Mouse (Mus musculus) neutrophil, adult 5-6 weeks (primary cell): Measurements from ENCODE around the gene Foxk1. TPM values are rescaled to one million over a fixed set of nuclear protein-coding genes. Genes with fewer than 3 reads are reported as not detected.

Experiments used
- ATAC-seq: fragments of 151-379, 151-347 bp; 2 replicates; pipeline ENCODE4 v1.8.0; 2017; ENCODE audit warnings: mild to moderate bottlenecking, moderate TSS enrichment; ENCODE audit not compliant: insufficient number of reproducible peaks, poor library complexity, low FRiP score, severe bottlenecking; ENCODE audit errors: extremely low read depth
- total RNA-seq: library from RNA; stranded (forward); fragments of 200-1000 nt; gene quantifications from 2 replicates; pipeline ENCODE4 v1.2.3, GENCODE M21; 2017

Foxk1 gene
- total RNA-seq, 1 experiment from 2014 or later = 30.5 TPM

DNA sequence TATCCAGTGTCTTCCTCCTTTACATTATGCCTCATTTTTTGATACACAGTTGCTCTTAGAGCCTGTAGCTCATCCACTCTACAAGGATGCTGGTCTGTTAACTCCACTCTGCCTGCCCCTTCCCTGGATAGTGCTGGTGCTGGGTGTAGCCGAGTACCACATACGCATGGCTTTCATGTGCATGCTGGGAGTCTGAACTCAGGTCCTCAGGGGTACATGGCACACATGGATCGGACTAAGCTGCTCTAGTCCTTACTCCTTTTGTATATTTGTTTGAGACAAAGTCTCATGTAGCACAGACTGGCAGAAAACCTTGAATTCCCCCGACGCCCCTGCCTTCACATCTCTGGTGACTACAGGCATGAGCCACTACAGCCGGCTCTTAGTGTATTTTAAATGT is 15.0 kb upstream of the Foxk1 start:
- ATAC-seq = no peak

DNA sequence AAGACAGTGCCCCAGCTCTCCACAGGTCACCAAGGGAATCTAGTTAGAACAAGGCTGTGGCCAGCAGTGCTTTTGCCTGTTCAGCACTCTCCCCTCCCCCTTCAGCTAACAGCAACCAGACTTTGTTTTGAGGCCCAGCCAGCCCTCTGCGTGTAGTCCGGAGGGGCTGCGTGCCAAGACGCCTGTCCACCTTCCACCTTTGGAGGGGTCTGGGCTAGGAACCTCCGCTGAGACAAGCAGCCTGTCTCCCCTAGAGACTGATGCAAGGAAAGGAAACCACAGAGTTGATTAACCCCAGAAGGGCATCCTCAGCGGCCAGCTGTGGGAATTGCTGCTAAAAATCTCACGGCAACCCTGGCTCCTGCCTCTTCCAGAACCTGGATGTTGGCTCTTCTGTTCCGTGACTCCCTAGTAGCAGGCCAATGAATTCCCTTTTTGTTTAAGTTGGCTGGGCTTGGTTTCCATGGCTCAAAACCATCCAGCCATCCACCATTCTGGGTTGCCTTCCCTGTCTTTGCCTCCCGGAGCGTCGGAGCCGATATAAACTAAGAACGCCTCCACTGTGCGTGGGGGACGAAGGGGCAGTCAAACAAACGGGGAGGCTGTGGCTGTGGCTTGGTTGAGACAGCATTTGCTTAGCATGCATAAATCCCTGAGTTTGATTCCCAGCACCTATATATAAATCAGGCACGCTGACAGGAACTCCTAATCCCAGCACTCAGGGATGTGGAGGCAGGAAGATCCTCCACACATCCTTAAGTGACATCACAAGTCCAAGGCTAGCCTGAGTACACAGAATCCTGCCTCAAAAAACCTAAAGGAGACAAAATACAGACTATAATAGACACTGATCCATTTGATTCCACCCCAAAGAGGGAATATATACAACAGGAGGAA is 14.3 kb upstream of the Foxk1 start:
- ATAC-seq = no peak

DNA sequence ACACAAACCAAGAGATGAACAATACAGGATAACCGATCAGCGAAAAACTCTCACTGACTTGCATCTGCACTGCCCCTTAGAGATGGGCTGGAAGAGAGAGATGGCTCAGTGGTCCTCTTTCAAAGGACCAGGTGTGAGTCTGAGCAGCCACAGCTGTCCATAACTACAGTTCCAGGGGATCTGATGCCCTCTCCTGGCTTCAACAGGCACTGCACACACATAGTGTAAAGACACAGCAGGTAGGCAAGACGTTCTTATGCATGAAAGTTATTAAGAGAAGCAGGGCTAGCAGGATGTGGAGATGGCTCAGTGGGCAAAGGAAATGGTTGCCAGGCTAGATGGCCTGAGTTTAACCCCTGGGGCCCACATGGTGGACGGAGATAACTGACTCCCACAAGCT is 13.6 kb upstream of the Foxk1 start:
- peak; percentile 71 for ATAC-seq

DNA sequence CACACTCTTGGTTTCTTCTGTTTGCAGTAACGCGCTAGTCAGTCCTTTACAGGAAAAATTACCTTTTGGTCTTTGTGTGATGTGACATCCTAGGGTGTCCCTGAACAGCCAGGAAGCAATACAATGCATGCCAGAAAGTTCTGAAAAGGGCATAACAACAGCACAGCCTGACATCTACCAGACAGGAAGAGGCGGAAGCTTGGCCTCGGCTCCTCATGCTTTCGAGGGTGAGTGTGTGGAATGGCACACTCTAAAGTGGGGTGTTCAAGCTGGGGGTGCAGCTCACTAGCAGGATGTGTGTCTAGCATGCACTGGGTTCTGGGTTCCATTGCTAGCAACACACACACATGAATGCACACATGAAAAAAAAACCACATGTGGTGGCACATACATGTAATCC is 9.6 kb upstream of the Foxk1 start:
- ATAC-seq = no peak

DNA sequence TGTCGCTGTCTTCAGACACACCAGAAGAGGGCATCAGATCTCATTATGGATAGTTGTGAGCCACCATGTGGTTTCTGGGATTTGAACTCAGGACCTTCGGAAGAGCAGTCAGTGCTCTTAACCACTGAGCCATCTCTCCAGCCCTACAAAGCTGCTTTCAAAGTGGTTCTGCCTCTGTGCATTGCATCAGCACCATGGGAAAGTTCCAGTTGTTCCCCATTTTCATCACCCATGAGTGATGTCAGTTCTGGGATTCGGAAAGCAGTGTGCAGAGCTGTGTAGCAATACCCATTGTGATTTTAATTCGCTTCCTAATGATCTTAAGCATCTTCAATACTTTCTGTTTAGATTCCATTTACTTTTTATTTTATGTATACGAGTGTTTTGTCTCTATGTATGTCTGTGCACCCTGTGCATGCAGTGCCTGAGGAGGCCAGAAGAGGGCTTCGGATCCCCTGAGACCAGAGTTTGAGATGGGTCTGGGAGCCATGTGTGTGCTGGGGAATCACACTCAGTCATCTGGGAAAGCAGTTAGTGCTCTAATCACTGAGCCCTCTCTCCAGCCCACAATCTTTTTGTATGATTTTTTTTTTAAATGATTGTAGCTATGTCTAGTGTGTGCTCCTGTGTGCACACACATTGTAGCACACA is 6.6 kb upstream of the Foxk1 start:
- no peak for ATAC-seq

DNA sequence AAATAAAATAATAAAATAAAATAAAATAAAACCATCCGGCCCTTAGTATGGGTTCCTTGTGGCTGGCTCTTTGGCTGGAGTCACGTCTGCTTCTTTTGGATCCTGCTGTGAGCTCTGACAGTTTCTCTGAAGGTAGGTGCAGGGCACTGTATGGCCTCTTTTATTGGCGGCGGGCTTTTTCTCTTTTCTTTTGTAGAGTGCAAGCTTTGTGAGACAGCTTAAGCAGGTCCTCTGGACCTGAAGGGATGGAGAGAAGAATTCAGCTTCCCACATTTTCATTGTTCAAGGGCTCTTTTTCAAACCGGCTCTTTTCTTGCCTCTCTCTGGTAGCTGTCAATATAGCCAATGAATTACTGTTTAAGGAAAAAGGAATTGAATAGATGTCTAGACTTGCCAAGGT is 5.4 kb upstream of the Foxk1 start:
- no peak for ATAC-seq

DNA sequence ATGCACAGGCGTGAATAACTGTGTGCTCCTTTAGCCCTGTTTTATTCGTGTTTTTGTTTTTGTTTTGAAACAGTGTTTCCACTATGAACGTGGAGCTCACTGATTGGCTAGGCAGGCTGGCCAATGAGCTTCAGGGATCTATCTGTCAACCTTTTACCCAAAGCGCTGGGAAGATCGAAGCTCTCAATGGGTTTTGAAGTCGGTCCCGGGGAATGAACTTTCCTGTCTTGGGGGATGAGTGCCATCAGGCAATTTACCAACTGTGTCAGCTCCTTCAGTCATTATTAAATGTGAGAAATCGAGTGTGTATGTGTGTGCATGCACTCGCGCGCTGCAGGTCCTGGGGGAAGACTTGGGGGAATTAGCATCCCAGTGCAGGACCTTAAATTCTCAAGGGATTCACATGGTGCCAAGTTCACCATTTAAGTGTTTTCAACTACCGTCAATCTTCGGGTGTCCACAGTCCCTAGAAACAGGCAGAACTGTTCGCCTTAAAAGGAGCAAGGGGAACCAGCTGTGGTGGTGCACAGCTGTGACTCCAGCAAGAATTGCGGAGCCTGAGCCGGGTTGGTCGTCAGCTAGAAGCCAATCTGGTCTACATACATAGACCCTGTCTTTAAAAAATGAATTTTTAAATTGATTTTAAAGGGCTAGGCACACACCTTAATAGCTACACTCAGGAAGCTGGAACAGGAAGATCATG is 965 bp upstream of the Foxk1 start:
- ATAC-seq = no peak

DNA sequence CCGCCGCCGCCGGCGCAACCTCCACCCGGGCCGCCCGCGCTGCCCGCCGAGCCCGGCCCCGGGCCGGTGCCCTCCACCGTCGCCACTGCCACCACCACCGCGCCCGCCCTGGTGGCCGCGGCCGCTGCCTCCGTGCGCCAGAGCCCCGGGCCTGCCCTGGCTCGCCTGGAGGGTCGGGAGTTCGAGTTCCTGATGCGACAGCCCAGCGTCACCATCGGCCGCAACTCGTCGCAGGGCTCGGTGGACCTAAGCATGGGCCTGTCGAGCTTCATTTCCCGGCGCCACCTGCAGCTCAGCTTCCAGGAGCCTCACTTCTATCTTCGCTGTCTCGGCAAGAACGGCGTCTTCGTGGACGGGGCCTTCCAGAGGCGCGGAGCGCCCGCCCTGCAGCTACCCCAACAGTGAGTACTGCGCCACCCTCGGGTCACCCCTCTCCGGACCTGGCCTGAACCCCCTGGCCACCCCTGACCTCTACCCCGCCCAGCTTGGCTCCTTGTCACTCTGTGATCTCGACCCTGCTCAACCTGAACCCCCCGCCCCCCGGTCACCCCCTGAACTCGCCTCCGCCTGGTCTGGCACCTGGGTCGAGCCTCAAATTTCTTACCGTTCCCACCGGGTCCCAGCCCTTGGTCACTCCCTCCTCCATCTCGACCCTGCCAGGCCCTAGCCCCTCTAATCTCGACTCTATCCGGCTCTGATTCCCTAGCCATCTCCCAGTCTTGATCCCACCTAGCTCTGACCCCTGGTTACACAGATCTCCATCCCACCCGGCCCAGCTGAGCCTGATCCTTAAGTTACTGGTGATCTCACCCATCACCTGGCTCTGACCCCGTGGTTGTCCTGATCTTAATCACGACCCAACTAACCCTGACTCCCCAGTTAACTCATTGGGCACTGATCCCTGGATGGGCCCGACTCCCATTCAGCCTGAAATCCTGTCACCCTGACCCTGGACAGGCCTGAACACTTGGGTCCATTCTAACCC is 636 bp downstream of the Foxk1 start:
- ATAC-seq = peak; percentile 34; the same call in 1 of the 2 replicates

DNA sequence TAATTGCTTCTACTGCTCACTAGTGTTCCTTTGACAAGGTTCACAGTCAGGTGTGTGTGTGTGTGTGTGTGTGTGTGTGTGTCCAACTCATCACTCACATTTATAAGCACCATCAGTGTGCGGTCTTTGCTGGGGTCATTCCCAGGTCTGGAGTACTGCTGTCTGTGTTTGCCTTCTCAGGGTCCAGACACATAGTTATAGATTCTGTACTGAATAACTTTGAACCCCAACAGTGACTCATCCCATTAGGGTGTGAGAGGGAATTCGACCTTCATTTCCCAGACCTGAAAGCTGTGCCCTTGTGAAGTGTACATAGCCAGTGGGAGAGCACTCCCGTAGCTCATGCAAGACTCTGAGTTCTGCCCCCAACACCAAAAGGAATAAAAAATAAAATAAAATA is 2.4 kb downstream of the Foxk1 start:
- no peak for ATAC-seq

DNA sequence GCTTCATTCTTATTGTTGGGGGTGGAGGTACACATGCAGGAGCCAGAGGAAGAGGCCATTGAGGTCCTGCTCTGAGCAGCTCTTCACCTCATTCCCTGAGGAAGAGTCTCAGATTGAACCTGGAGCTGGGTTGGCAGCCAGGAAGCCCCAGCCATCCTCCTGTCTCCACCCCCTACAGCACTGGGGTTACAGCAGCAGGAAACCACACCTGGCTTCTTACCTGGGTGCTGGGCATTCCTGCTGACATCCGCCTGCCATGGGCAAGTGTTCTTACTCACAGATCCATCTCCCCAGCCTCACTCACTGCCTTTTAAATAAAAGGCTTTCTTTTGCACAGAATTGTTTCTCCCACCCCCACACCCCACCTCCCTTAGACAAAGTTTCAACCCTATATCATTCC is 3.0 kb downstream of the Foxk1 start:
- no peak for ATAC-seq

DNA sequence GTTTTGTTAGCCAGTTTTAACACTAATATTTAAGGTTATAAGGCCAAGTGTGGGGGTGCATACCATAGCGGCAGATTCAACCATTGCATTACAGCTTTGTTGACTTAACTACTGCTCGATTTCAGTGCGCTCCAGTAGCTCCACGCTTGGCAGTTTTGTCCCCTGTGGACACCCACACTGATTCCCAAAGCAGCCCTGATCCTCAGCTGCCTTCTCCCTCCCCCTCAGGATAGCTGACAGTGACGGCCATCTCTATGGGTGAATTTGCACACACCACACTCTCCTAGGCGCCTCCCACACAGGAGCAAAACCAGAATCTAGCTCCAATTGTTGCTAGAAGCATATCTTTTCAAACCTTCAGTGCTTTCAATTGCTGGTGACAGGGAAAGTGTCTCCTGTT is 4.1 kb downstream of the Foxk1 start:
- ATAC-seq = no peak

DNA sequence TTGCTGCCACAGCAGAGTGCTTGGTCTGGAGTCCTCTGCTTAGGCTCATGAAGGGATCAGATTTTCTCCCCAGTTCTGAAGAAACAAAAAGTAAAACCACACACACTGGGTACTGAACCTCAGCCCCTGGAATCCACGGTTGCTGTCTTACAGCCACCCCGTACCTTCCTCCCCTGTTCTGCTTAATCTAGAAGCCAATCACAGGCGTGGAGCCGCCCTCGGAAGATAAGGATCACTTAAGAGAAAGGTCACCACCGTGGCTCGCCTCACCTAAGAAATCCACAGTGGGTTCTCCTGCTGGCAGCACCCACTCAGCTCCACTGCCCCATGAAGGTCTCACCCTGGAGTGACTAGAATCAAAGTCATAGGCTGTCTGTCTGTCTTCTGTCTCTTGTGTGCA is 5.1 kb downstream of the Foxk1 start:
- ATAC-seq = no peak

DNA sequence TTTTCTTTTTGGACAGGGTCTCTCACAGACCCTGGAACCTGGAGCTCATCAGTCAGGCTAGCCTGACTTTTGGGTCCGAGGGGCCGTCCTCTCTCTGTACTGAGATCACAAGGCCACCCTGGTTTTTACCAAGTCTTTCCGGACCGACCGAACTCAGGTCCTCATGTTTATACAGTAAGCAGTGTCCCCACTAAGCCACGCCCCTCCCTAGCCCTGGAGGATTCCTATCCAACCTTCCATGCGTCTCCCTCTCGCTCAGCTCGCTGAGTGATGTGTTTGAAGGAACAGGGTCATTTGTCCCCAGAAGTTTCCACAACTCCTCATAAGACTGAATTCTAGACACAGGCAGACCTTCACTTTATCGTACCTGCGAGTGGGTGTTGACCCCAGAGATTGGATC is 5.6 kb downstream of the Foxk1 start:
- ATAC-seq = no peak

DNA sequence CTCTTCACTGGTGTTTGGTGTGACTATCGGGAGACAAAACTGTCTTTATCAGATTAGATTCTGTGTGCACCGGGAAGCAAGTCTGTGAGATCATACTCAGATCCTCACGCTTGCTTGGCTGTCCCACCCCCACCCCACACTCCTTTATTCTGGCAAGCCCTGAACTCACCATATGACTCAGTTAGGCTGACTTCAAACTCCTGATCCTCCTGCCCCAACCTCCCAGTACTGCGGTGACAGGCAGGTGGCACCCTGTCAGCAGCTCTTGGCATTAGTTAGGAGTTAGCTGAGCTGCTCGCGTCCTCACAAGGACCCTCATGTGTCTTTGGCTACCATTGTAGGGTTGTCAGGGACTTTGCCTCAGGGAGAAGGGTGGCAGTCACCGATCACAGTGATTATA is 6.1 kb downstream of the Foxk1 start:
- no peak for ATAC-seq

DNA sequence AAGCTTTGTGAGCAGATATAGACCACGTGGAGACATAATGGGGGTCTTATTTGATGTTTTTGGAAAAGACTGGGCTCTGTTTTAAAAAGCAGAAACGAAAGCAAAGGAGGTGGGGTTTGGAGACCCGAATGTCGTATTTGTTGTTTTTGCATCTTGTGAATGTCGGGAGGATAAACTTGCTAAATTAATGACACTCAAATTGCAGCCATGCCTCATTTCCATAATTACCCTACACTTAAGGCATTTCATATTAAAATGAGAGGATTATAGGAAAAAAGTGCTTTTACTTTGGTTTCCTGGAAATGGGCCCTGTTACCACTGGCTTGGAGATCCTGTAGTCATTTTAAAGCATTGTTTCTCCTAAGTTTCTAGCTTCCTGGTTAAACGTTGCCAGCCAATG is 7.9 kb downstream of the Foxk1 start:
- ATAC-seq = no peak

DNA sequence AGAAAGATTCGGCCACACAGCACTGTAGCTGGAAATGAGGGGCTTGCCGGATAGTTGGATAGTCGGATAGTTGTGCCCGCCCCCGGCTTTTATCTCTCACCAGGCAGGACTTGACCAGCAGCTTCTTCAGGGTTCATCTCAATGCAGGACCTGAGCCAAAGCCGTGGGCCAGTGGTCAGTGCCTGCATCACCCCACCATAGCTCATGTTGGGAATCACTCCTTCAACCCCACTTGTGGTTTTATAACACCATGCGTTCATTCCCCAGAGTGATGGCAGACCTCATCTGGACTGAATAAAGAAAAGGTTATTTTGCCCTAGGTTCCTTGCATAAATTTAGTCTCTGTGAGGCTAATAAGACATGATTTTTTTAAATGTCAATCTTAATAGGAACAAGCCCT is 9.1 kb downstream of the Foxk1 start:
- ATAC-seq = no peak

DNA sequence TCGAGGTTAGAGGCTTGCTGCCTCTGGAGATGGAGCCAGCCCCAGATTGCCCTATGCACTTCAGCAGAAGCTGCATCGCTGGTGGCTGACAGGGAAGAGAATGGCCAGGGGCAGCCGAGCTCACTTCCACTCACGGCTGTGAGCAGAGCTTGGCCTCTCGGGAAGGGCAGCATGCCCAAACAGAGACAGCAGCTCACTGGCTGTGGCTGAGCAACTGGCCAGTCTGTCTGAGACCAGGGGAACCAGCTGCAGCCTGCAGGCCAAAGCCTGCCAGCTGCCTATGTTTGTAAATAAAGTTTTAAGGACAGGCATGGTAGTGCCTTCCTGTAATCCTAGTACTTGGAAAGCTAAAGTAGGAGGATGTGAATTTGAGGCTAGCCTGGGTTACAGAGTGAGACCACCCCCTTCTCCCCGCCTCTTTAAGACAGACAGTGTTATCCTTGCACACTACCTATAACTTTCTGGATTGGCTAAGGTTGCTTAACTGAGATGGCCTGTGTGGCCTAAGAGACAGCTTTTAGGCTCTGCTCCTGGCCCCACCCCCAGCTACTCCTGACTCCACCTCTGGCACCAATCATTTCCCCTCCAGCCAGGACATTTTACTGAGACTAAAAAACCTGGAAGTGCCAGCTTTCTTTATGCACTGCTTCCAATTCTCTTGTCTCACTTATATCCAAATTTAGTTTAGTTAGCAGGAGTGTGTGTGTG is 11.5 kb downstream of the Foxk1 start:
- ATAC-seq = no peak; the same call in 1 of the 2 replicates

DNA sequence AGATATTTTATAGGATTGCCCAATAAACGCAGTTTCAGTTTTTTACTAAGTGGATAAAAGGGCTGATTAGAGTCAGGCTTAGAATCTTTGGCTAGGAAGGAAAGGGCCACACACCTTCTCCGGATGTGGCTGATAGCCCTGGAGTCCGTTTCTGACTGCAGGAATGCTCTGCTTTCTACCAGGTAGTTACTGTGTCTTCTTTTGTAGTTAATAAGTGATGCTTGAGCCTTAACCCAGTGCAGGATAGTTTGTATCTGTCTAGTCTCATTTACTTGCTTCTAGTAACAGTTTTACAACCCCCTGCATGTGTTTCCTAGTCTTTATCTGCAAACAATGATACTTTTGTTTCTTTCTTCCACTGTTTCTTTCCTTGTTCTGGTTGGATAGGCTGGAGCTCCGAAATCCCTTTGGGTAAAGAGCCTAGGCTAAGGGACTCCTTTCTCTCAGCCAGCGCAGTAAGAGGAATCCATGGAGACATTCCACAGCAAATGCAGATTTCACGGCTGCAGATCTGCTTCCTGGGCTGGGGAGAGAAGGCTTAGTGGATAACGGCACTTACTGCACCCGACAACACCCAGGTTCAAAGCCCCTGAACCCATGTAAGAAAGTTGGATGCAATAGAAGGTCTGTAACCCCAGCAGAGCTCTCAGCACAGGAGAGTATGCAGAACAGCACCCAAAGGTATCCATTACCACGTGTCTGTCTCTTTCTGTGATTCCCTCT is 12.6 kb downstream of the Foxk1 start:
- no peak for ATAC-seq
